15 mouse cellular contexts compared by ENCODE assay signal in genomic region chr3:69535486-69535885, GRCm38 (mm10).
DNase-seq lines count a peak whose midpoint lies in the region; ATAC-seq lines count a peak whose summit lies in the region.
"Had no signal": no experiment of that assay in that cellular context is flagged by ENCODE, and none has a peak within 500 bp of the region (broad histone marks: within the 10 kb centered on the region; RNA-seq: fewer than 3 reads in every experiment).

No protein-coding gene starts in this region.

- H3K4me2 ChIP-seq in forebrain, embryonic 15.5 days (replicated peaks): no peak overlapping the region
- no peak overlapping the region for H3K4me2 ChIP-seq in hindbrain, embryonic 16.5 days (ENCODE audit: low read length)
- H3K4me2 ChIP-seq in neural tube, embryonic 13.5 days: peak overlapping the region; percentile 30

- H3K4me3 ChIP-seq in forebrain, embryonic 15.5 days: no peak overlapping the region
- H3K4me3 ChIP-seq in hindbrain, embryonic 16.5 days (ENCODE audit: low read length): no peak overlapping the region
- no peak overlapping the region for H3K4me3 ChIP-seq in neural tube, embryonic 13.5 days
- H3K4me3 ChIP-seq: erythroblast, embryonic 14.5 days; left cerebral cortex, adult 2 months; limb, embryonic 13.5 days had no signal

- H3K27ac ChIP-seq in forebrain, embryonic 15.5 days (replicated peaks): 0 out of 2 replicates have a peak overlapping the region, but pooled peaks have one; percentile 20
- H3K27ac ChIP-seq in hindbrain, embryonic 16.5 days (ENCODE audit: low read depth, low read length): no peak overlapping the region
- peak overlapping the region; percentile 59 for H3K27ac ChIP-seq in neural tube, embryonic 13.5 days (replicated peaks)
- H3K27ac ChIP-seq: left cerebral cortex, adult 2 months had no signal

- H3K9ac ChIP-seq in forebrain, embryonic 15.5 days (replicated peaks): no peak overlapping the region
- H3K9ac ChIP-seq in hindbrain, embryonic 16.5 days (ENCODE audit: low read depth, low read length): no peak overlapping the region
- H3K9ac ChIP-seq in neural tube, embryonic 13.5 days: no peak overlapping the region

- H3K9me3 ChIP-seq in forebrain, embryonic 15.5 days: no peaks in the 10 kb centered on the region
- H3K9me3 ChIP-seq in hindbrain, embryonic 16.5 days (ENCODE audit: control insufficient read depth, low read length): no peaks in the 10 kb centered on the region
- H3K9me3 ChIP-seq in neural tube, embryonic 13.5 days: no peaks in the 10 kb centered on the region
- H3K9me3 ChIP-seq: limb, embryonic 13.5 days had no signal

- peaks cover 38% of the 10 kb centered on the region for H3K4me1 ChIP-seq in forebrain, embryonic 15.5 days
- peaks cover 17% of the 10 kb centered on the region; the same call in 1 of the 2 replicates for H3K4me1 ChIP-seq in hindbrain, embryonic 16.5 days (ENCODE audit: control insufficient read depth, insufficient read depth, low read depth, low read length)
- peaks cover 48% of the 10 kb centered on the region for H3K4me1 ChIP-seq in neural tube, embryonic 13.5 days (replicated peaks)

- DNase-seq in cerebellum, postnatal 10 days: peak; percentile 45 to 46
- DNase-seq in cerebellum, adult 9-10 months: no peak
- no peak for DNase-seq in ovary, postnatal 10 days (ENCODE audit: low spot score)
- no peak for DNase-seq in right cerebral cortex, postnatal 25 days
- no peak for DNase-seq in left cerebral cortex, adult 18-20 months (ENCODE audit: low spot score in 2 of 2)
- DNase-seq: adrenal gland, adult 8-10 months; cerebellum, adult 9-11 months; kidney, adult 18-20 months; thymus, adult 18-20 months had no signal

- 52% methylated on average over 10 of the region's 10 CpGs for WGBS in forebrain, embryonic 15.5 days
- WGBS in hindbrain, embryonic 16.5 days: 30% methylated on average over 10 of the region's 10 CpGs
- 31% methylated on average over 10 of the region's 10 CpGs for WGBS in neural tube, embryonic 13.5 days

- H3K27me3 ChIP-seq in forebrain, embryonic 15.5 days: no peaks in the 10 kb centered on the region
- H3K27me3 ChIP-seq in hindbrain, embryonic 16.5 days (replicated peaks; ENCODE audit: control insufficient read depth, insufficient read depth, low read length): no peaks in the 10 kb centered on the region
- H3K27me3 ChIP-seq in neural tube, embryonic 13.5 days: peaks cover 24% of the 10 kb centered on the region
- H3K27me3 ChIP-seq: limb, embryonic 13.5 days had no signal

- H3K36me3 ChIP-seq in forebrain, embryonic 15.5 days: no peaks in the 10 kb centered on the region
- no peaks in the 10 kb centered on the region for H3K36me3 ChIP-seq in hindbrain, embryonic 16.5 days (ENCODE audit: control insufficient read depth, insufficient read depth, low read length)
- H3K36me3 ChIP-seq in neural tube, embryonic 13.5 days: no peaks in the 10 kb centered on the region
- H3K36me3 ChIP-seq: limb, embryonic 13.5 days had no signal

- ATAC-seq in forebrain, embryonic 15.5 days (replicated peaks): peak; percentile 61
- peak; percentile 25; the same call in 1 of the 2 replicates for ATAC-seq in hindbrain, embryonic 16.5 days
- peak; percentile 66 for ATAC-seq in neural tube, embryonic 13.5 days (ENCODE audit: low read depth)

Comparison
In these comparisons a context has a peak if more than half of its experiments do, and no peak if none do; other contexts are left out.
1. DNase-seq: peak in cerebellum, postnatal 10 days (2 of 2); none in cerebellum, adult 9-10 months (single experiment), ovary, postnatal 10 days (single experiment), right cerebral cortex, postnatal 25 days (single experiment) and left cerebral cortex, adult 18-20 months (0 of 2).
2. Peak in every context shown above with its lines, with median percentiles within 50 percentile points of each other: ATAC-seq.